Mouse (Mus musculus) layer of hippocampus, adult 9-11 months (tissue): ENCODE measurements around the gene Scgb1a1.
"Not testable (repeated sequence)": the region's sequence is repeated elsewhere in the genome, so short reads cannot be mapped to it uniquely, and the experiment has no call there.

Experiments
- DNase-seq: peaks from one replicate; pipeline ENCODE4 v3.0.0; 2022

The Scgb1a1 gene

GRCm38 (mm10) chr19:9065621-9066561, 21.9 kb downstream of the Scgb1a1 start:
- peak; percentile 51 for DNase-seq

GRCm38 (mm10) chr19:9063831-9064230, 23.9 kb downstream of the Scgb1a1 start:
- no peak for DNase-seq

GRCm38 (mm10) chr19:9062822-9063221, 24.9 kb downstream of the Scgb1a1 start:
- no peak for DNase-seq

- no peak for DNase-seq
Observed at GRCm38 (mm10) chr19:9061221-9061893, 26.4 kb downstream of the Scgb1a1 start.

GRCm38 (mm10) chr19:9060103-9060502, 27.7 kb downstream of the Scgb1a1 start:
- no peak for DNase-seq

- no peak for DNase-seq
Observed at GRCm38 (mm10) chr19:9059391-9059790, 28.4 kb downstream of the Scgb1a1 start.

- no peak for DNase-seq
Observed at GRCm38 (mm10) chr19:9058944-9059343, 28.8 kb downstream of the Scgb1a1 start.

- DNase-seq = no peak
Observed at GRCm38 (mm10) chr19:9058331-9058884, 29.4 kb downstream of the Scgb1a1 start.

- DNase-seq = no peak
Observed at GRCm38 (mm10) chr19:9057679-9058078, 30.1 kb downstream of the Scgb1a1 start.

GRCm38 (mm10) chr19:9055703-9056355, 31.9 kb downstream of the Scgb1a1 start:
- no peak for DNase-seq

GRCm38 (mm10) chr19:9055153-9055552, 32.6 kb downstream of the Scgb1a1 start:
- DNase-seq = no peak

- DNase-seq = no peak
Observed at GRCm38 (mm10) chr19:9052803-9053431, 34.8 kb downstream of the Scgb1a1 start.

- not testable (repeated sequence) for DNase-seq
Observed at GRCm38 (mm10) chr19:9051985-9052384, 35.8 kb downstream of the Scgb1a1 start.

GRCm38 (mm10) chr19:9050294-9051229, 37.2 kb downstream of the Scgb1a1 start:
- DNase-seq = no peak

GRCm38 (mm10) chr19:9048981-9049687, 38.6 kb downstream of the Scgb1a1 start:
- no peak for DNase-seq

- no peak for DNase-seq
Observed at GRCm38 (mm10) chr19:9047946-9048387, 39.8 kb downstream of the Scgb1a1 start.

GRCm38 (mm10) chr19:9047207-9047945, 40.4 kb downstream of the Scgb1a1 start:
- no peak for DNase-seq

- no peak for DNase-seq
Observed at GRCm38 (mm10) chr19:9044291-9044690, 43.5 kb downstream of the Scgb1a1 start.

- no peak for DNase-seq
Observed at GRCm38 (mm10) chr19:9043123-9043522, 44.6 kb downstream of the Scgb1a1 start.

- no peak for DNase-seq
Observed at GRCm38 (mm10) chr19:9041074-9041473, 46.7 kb downstream of the Scgb1a1 start.
